Mouse (Mus musculus) C2C12 (cell line): ENCODE measurements around the gene Kat5. TPM values are rescaled to one million over a fixed set of nuclear protein-coding genes. Genes with fewer than 3 reads are reported as not detected.

Source experiments
- H3K27me3 ChIP-seq: one replicate; pipeline ENCODE4 v1.6.1; 2011; ENCODE audit not compliant: control insufficient read depth, insufficient read depth, insufficient read length
- H3K36me3 ChIP-seq: one replicate; pipeline ENCODE4 v1.6.1; 2011; ENCODE audit not compliant: control insufficient read depth, insufficient read depth
- H3K4me3 ChIP-seq: one replicate; pipeline ENCODE4 v1.5.1; 2011; ENCODE audit warnings: mild to moderate bottlenecking, control low read depth; ENCODE audit not compliant: poor library complexity, insufficient read depth, severe bottlenecking
- H3K79me2 ChIP-seq: one replicate; pipeline ENCODE4 v1.6.1; 2011; ENCODE audit not compliant: control insufficient read depth, insufficient read depth
- H3K79me3 ChIP-seq: one replicate; pipeline ENCODE4 v1.6.1; 2011; ENCODE audit warnings: low read depth, control low read depth
- H3ac ChIP-seq: one replicate; pipeline ENCODE3; 2011; ENCODE audit warnings: low read depth; ENCODE audit not compliant: control insufficient read depth, insufficient read length
- CEBPB ChIP-seq: IDR thresholded peaks from one replicate; pipeline ENCODE4 v1.6.1; 2011; ENCODE audit warnings: low read depth, mild to moderate bottlenecking, control low read depth, moderate library complexity
- CTCF ChIP-seq: IDR thresholded peaks from one replicate; pipeline ENCODE4 v1.5.1; 2011; ENCODE audit not compliant: control insufficient read depth, insufficient read depth, insufficient read length
- FOSL1 ChIP-seq: IDR thresholded peaks from one replicate; pipeline ENCODE4 v1.8.0; 2011; ENCODE audit warnings: mild to moderate bottlenecking, low read length; ENCODE audit not compliant: poor library complexity, insufficient read depth, severe bottlenecking
- MAX ChIP-seq: IDR thresholded peaks from one replicate; pipeline ENCODE4 v1.6.1; 2011; ENCODE audit warnings: mild to moderate bottlenecking, control low read depth
- MYOD1 ChIP-seq: IDR thresholded peaks from one replicate; pipeline ENCODE4 v1.6.1; 2011; ENCODE audit warnings: low read depth; ENCODE audit not compliant: control insufficient read depth, insufficient read length
- MYOG ChIP-seq: IDR thresholded peaks from one replicate; pipeline ENCODE4 v1.6.1; 2011; ENCODE audit not compliant: control insufficient read depth, insufficient read length; ENCODE audit errors: extremely low read depth
- USF1 ChIP-seq: IDR thresholded peaks from one replicate; pipeline ENCODE4 v1.6.1; 2011; ENCODE audit warnings: low read depth, mild to moderate bottlenecking, control low read depth, moderate library complexity
- polyA plus RNA-seq: library from polyadenylated mRNA; unstranded; fragments of >200 nt; fragmentation: generic; extraction: Trizol; gene quantifications from one replicate; pipeline ENCODE4 v1.2.1, GENCODE M21; 2012; ENCODE audit warnings: missing spikeins

Gene Kat5
- polyA plus RNA-seq, 1 experiment, result 48.4 TPM

DNA sequence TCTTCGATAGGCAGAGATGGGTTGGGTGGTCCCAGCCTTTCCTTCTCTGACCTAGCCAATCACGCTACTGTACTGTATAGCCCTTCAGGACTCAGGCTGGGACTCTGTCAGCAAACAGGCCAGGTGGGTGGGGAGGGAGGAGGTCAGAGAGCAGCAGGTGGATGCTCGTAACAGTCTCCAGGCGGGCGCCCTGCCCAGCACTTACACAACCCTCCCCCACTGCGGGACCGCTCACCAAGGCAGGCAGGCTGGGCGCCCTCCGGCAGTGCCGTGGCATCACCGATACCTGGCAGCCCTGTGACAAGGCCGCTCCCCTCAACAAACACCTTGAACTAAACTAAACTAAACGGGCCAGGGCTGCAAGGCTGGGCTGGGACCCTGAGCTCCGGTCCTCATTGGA lies 55.8 kb downstream of the Kat5 start:
- no peak overlapping the region for H3ac ChIP-seq
- peaks cover 35% of the 10 kb centered on the region for H3K27me3 ChIP-seq
- H3K4me3 ChIP-seq, result no peak overlapping the region
- TF ChIP-seq MAX, result no peak
- H3K79me3 ChIP-seq, result no peaks in the 10 kb centered on the region
- H3K36me3 ChIP-seq, result no peaks in the 10 kb centered on the region
- no peaks in the 10 kb centered on the region for H3K79me2 ChIP-seq

DNA sequence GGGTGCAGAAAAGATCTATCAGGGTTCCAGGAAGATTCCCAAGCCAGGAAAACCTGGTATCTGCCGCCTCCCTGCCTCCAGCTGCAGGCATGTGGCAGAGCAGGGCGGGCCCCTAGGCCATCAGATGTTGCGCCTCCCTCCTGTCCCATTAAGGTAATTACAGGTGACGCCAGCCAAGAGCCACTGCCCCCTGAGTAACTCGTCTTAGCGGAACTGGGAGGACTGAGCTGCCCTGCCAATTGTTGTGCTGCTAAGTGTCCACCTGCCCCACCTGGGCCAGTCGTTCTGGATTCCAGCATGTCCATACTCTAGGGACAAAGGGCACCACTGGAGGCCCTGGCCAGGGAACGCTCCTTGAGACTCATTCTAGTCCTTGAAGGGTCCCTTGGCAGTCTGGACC lies 56.2 kb downstream of the Kat5 start:
- Histone ChIP-seq H3K79me3 (no peaks in the 10 kb centered on the region), H3K36me3 (no peaks in the 10 kb centered on the region), H3K79me2 (no peaks in the 10 kb centered on the region), H3ac (no peak overlapping the region), H3K27me3 (peaks cover 31% of the 10 kb centered on the region), H3K4me3 (no peak overlapping the region)
- no peak for TF ChIP-seq MAX
- no peak for TF ChIP-seq FOSL1
- no peak for TF ChIP-seq CTCF
- TF ChIP-seq MYOD1, result no peak
- no peak for TF ChIP-seq CEBPB
- no peak for TF ChIP-seq USF1
- no peak for TF ChIP-seq MYOG

Other genes with a start within 250 kb of the Kat5 start
- 48.5 TPM for gene Eif1ad, start 243.5 kb downstream of the Kat5 start, polyA plus RNA-seq
- gene Banf1, start 243.1 kb downstream of the Kat5 start, polyA plus RNA-seq, result 506 TPM
- gene Sart1, start 221.5 kb downstream of the Kat5 start, polyA plus RNA-seq, result 68.5 TPM
- gene Tsga10ip, start 207.7 kb downstream of the Kat5 start, polyA plus RNA-seq, result 0.02 TPM
- gene Drap1, start 185.3 kb downstream of the Kat5 start, polyA plus RNA-seq, result 428 TPM
- gene AI837181, start 185.1 kb downstream of the Kat5 start, polyA plus RNA-seq, result 90.3 TPM
- 146 TPM for gene Fosl1, start 162.7 kb downstream of the Kat5 start, polyA plus RNA-seq
- 30.5 TPM for gene Ccdc85b, start 152.3 kb downstream of the Kat5 start, polyA plus RNA-seq
- gene Fibp, start 149.6 kb downstream of the Kat5 start, polyA plus RNA-seq, result 83.7 TPM
- 4.8 TPM for gene Ctsw, start 141.7 kb downstream of the Kat5 start, polyA plus RNA-seq
- gene Efemp2, start 136.3 kb downstream of the Kat5 start, polyA plus RNA-seq, result 177 TPM
- 50.3 TPM for gene Mus81, start 121.8 kb downstream of the Kat5 start, polyA plus RNA-seq
- gene Cfl1, start 119.8 kb downstream of the Kat5 start, polyA plus RNA-seq, result 2,315 TPM
- 0.15 TPM for gene 1700020D05Rik, start 106.5 kb downstream of the Kat5 start, polyA plus RNA-seq
- gene Snx32, start 99.7 kb downstream of the Kat5 start, polyA plus RNA-seq, result 1.1 TPM
- not detected for gene Ovol1, start 49.6 kb downstream of the Kat5 start, polyA plus RNA-seq
- 3.9 TPM for gene Ap5b1, start 42.2 kb downstream of the Kat5 start, polyA plus RNA-seq
- 77.8 TPM for gene Rnaseh2c, start 8.4 kb downstream of the Kat5 start, polyA plus RNA-seq
- 56.5 TPM for gene Rela, start 27.2 kb upstream of the Kat5 start, polyA plus RNA-seq
- gene Sipa1, start 53.5 kb upstream of the Kat5 start, polyA plus RNA-seq, result 22.9 TPM
- gene Map3k11, start 78.5 kb upstream of the Kat5 start, polyA plus RNA-seq, result 24.2 TPM
- gene Pcnx3, start 78.7 kb upstream of the Kat5 start, polyA plus RNA-seq, result 28.0 TPM
- gene Kcnk7, start 94.1 kb upstream of the Kat5 start, polyA plus RNA-seq, result 0.19 TPM
- gene Ehbp1l1, start 116.1 kb upstream of the Kat5 start, polyA plus RNA-seq, result 62.1 TPM
- 129 TPM for gene Fam89b, start 119.4 kb upstream of the Kat5 start, polyA plus RNA-seq
- gene Ltbp3, start 130.7 kb upstream of the Kat5 start, polyA plus RNA-seq, result 128 TPM
- gene Scyl1, start 161.2 kb upstream of the Kat5 start, polyA plus RNA-seq, result 69.6 TPM